Mouse (Mus musculus) lung, embryonic 16.5 days (tissue): ENCODE measurements at regions not wholly inside any gene's neighbourhood (a gene's known extent, or its start where the extent isn't known, plus 50 kb on each side); places are given as distances from the start of the nearest gene placed in this dataset.

Experiments used
- ATAC-seq: fragments of 200-750 bp; cut with Nextera tagmentation; 2 replicates; pipeline ENCODE4 v1.8.0; 2017; ENCODE audit warnings: low read depth, mild to moderate bottlenecking, moderate library complexity
- H3K27ac ChIP-seq: fragments of 300-500 bp; sonication (generic); 2 replicates; pipeline ENCODE4 v1.5.1; 2014; ENCODE audit warnings: mild to moderate bottlenecking, control low read depth, low read length
- H3K27me3 ChIP-seq: fragments of 300-500 bp; sonication (generic); 2 replicates; pipeline ENCODE4 v1.6.1; 2014; ENCODE audit warnings: low read depth, low read length, mixed read lengths; ENCODE audit not compliant: control insufficient read depth, insufficient read depth
- H3K36me3 ChIP-seq: fragments of 300-500 bp; sonication (generic); 2 replicates; pipeline ENCODE4 v1.6.1; 2014; ENCODE audit warnings: low read length; ENCODE audit not compliant: control insufficient read depth, insufficient read depth
- H3K4me1 ChIP-seq: fragments of 300-500 bp; sonication (generic); replicated peaks from 2 replicates; pipeline ENCODE4 v1.6.1; 2014; ENCODE audit warnings: low read length, mixed read lengths; ENCODE audit not compliant: control insufficient read depth, insufficient read depth
- H3K4me2 ChIP-seq: fragments of 300-500 bp; sonication (generic); 2 replicates; pipeline ENCODE4 v1.6.1; 2014; ENCODE audit warnings: low read depth, low read length, control low read depth
- H3K4me3 ChIP-seq: fragments of 300-500 bp; sonication (generic); 2 replicates; pipeline ENCODE4 v1.5.1; 2014; ENCODE audit warnings: mild to moderate bottlenecking, low read length, control low read depth
- H3K9ac ChIP-seq: fragments of 300-500 bp; sonication (generic); 2 replicates; pipeline ENCODE4 v1.6.1; 2014; ENCODE audit warnings: low read length, control low read depth
- H3K9me3 ChIP-seq: fragments of 300-500 bp; sonication (generic); 2 replicates; pipeline ENCODE4 v1.6.1; 2016; ENCODE audit warnings: low read length; ENCODE audit not compliant: control insufficient read depth
- WGBS: fragments of 180-500 bp; shearing (Covaris S2); extraction: QIAGEN DNeasy Blood & Tissue Kit; methylation state at CpG from one replicate; pipeline ENCODE4 v1.1.7; 2014; 5-methylcytosine and 5-hydroxymethylcytosine counted together

- Histone ChIP-seq H3K4me2 (no peak overlapping the region), H3K36me3 (no peaks in the 10 kb centered on the region), H3K4me3 (no peak overlapping the region), H3K9me3 (no peaks in the 10 kb centered on the region), H3K27ac (no peak overlapping the region), H3K4me1 (peaks cover 7% of the 10 kb centered on the region; the same call in 1 of the 2 replicates), H3K27me3 (no peaks in the 10 kb centered on the region), H3K9ac (no peak overlapping the region)
- 66% methylated on average over 10 of the region's 10 CpGs for WGBS
- ATAC-seq, result no peak
Observed at GRCm38 (mm10) chr13:60450721-60451506, 150.8 kb upstream of the Dapk1 start.

- H3K9ac ChIP-seq, result no peak overlapping the region
- no peak overlapping the region for H3K4me3 ChIP-seq
- peaks cover 7% of the 10 kb centered on the region; the same call in 1 of the 2 replicates for H3K4me1 ChIP-seq
- H3K27ac ChIP-seq, result no peak overlapping the region
- no peaks in the 10 kb centered on the region for H3K36me3 ChIP-seq
- WGBS, result 83% methylated on average over 9 of the region's 9 CpGs
- no peak overlapping the region for H3K4me2 ChIP-seq
- no peaks in the 10 kb centered on the region for H3K27me3 ChIP-seq
- no peaks in the 10 kb centered on the region for H3K9me3 ChIP-seq
- ATAC-seq, result no peak
Observed at GRCm38 (mm10) chr13:60453821-60454483, 147.8 kb upstream of the Dapk1 start.

GRCm38 (mm10) chr13:60455033-60455619 is 146.6 kb upstream of the Dapk1 start:
- Histone ChIP-seq H3K4me3 (0 out of 2 replicates have a peak overlapping the region, but pooled peaks have one; percentile 6), H3K9ac (no peak overlapping the region), H3K27ac (no peak overlapping the region), H3K27me3 (no peaks in the 10 kb centered on the region), H3K36me3 (no peaks in the 10 kb centered on the region), H3K9me3 (no peaks in the 10 kb centered on the region), H3K4me1 (peaks cover 7% of the 10 kb centered on the region; the same call in 1 of the 2 replicates), H3K4me2 (peak overlapping the region; percentile 34)
- ATAC-seq, result peak; percentile 64; the same call in 1 of the 2 replicates
- 20% methylated on average over 15 of the region's 15 CpGs for WGBS

GRCm38 (mm10) chr13:60455863-60456551 is 145.7 kb upstream of the Dapk1 start:
- Histone ChIP-seq H3K4me3 (no peak overlapping the region), H3K27ac (no peak overlapping the region), H3K4me2 (no peak overlapping the region; the same call in none of the 2 replicates), H3K4me1 (peaks cover 7% of the 10 kb centered on the region; the same call in 1 of the 2 replicates), H3K9me3 (no peaks in the 10 kb centered on the region), H3K27me3 (no peaks in the 10 kb centered on the region), H3K9ac (no peak overlapping the region), H3K36me3 (no peaks in the 10 kb centered on the region)
- peak; percentile 63 for ATAC-seq
- 57% methylated on average over 10 of the region's 10 CpGs for whole genome bisulfite sequencing

GRCm38 (mm10) chr13:60457277-60457676 is 144.5 kb upstream of the Dapk1 start:
- Histone ChIP-seq H3K4me3 (no peak overlapping the region), H3K27ac (no peak overlapping the region), H3K9me3 (no peaks in the 10 kb centered on the region), H3K4me1 (peaks cover 7% of the 10 kb centered on the region; the same call in 1 of the 2 replicates), H3K4me2 (no peak overlapping the region), H3K36me3 (no peaks in the 10 kb centered on the region), H3K27me3 (no peaks in the 10 kb centered on the region), H3K9ac (no peak overlapping the region)
- ATAC-seq, result no peak
- WGBS, result 73% methylated on average over 10 of the region's 10 CpGs

DNA sequence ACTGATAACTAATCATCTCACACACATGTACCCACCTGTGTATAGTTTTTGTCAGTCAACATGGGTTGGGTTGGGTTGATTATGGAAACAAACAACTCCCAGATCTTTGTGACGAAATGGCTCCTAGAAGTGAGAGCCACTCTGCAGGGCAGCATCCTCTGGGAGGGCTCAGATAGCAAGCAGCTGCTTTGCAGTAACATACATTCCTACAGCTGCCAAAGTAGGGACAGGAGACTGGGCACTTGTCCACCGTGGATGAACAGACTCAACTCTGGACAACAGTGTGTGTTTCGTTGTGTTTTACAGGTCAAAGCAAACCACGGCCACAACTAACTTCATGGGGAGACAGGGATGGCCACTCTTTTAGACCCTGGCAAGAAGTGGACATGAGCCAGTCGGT is 142.7 kb upstream of the Dapk1 start:
- Histone ChIP-seq H3K27ac (no peak overlapping the region), H3K4me2 (no peak overlapping the region), H3K36me3 (no peaks in the 10 kb centered on the region), H3K4me1 (peaks cover 7% of the 10 kb centered on the region; the same call in 1 of the 2 replicates), H3K4me3 (no peak overlapping the region), H3K27me3 (no peaks in the 10 kb centered on the region), H3K9me3 (no peaks in the 10 kb centered on the region), H3K9ac (no peak overlapping the region)
- no peak for ATAC-seq
- WGBS, result 83% methylated on average over 5 of the region's 5 CpGs

- no peak overlapping the region for H3K27ac ChIP-seq
- H3K27me3 ChIP-seq, result no peaks in the 10 kb centered on the region; the same call in 1 of the 2 replicates
- ATAC-seq, result no peak
- no peak overlapping the region for H3K4me2 ChIP-seq
- H3K36me3 ChIP-seq, result no peaks in the 10 kb centered on the region
- no peaks in the 10 kb centered on the region for H3K9me3 ChIP-seq
- H3K9ac ChIP-seq, result no peak overlapping the region
- no peak overlapping the region for H3K4me3 ChIP-seq
- 0 out of 2 replicates have a peak, but pooled peaks cover 2% of the 10 kb centered on the region for H3K4me1 ChIP-seq
- WGBS, result 60% methylated on average over 5 of the region's 5 CpGs
Observed at GRCm38 (mm10) chr13:60466553-60467313, 135.0 kb upstream of the Dapk1 start.

- H3K36me3 ChIP-seq, result no peaks in the 10 kb centered on the region
- no peak overlapping the region for H3K4me2 ChIP-seq
- H3K9ac ChIP-seq, result no peak overlapping the region
- 0 out of 2 replicates have a peak, but pooled peaks cover 2% of the 10 kb centered on the region for H3K4me1 ChIP-seq
- H3K9me3 ChIP-seq, result no peaks in the 10 kb centered on the region
- 16% methylated on average over 11 of the region's 11 CpGs for WGBS
- ATAC-seq, result no peak
- H3K4me3 ChIP-seq, result no peak overlapping the region
- H3K27ac ChIP-seq, result no peak overlapping the region
- no peaks in the 10 kb centered on the region; the same call in 1 of the 2 replicates for H3K27me3 ChIP-seq
Observed at GRCm38 (mm10) chr13:60467821-60468579, 133.7 kb upstream of the Dapk1 start.
